Mouse (Mus musculus): ENCODE data around the gene Lgals7. TPM values are rescaled to one million over a fixed set of nuclear protein-coding genes. Genes with fewer than 3 reads are reported as not detected.

The Lgals7 gene
- polyA plus RNA-seq, 1 experiment: 0.48 TPM

GRCm38 (mm10) chr7:28829821-28830220 lies 33.8 kb upstream of the Lgals7 start:
- no peaks in the 10 kb centered on the region for H3K27me3 ChIP-seq (ENCODE audit: control insufficient read depth, insufficient read depth, low read length)
- 93% methylated on average over 8 of the region's 8 CpGs for WGBS
- no peak for DNase-seq (ENCODE audit: low read depth in 1 of 2, low spot score in 2 of 2)

GRCm38 (mm10) chr7:28830981-28831380 lies 32.7 kb upstream of the Lgals7 start:
- whole genome bisulfite sequencing: 92% methylated on average over 5 of the region's 5 CpGs
- DNase-seq (ENCODE audit: low read depth in 1 of 2, low spot score in 2 of 2): no peak
- Histone ChIP-seq H3K4me3 (ENCODE audit: extremely low read depth, insufficient read depth, insufficient read length) (no peak overlapping the region), H3K4me1 (ENCODE audit: control insufficient read depth, insufficient read depth, insufficient read length) (peaks cover 8% of the 10 kb centered on the region; the same call in 1 of the 2 replicates), H3K27me3 (ENCODE audit: control insufficient read depth, insufficient read depth, low read length) (no peaks in the 10 kb centered on the region), H3K27ac (ENCODE audit: insufficient read depth, low read length) (no peak overlapping the region), H3K36me3 (ENCODE audit: control insufficient read depth, insufficient read depth, low read length) (peaks cover 15% of the 10 kb centered on the region)
- TF ChIP-seq POLR2A (IDR thresholded peaks at IDR 0.05; ENCODE audit: low read depth, low read length) (no peak), CTCF (IDR thresholded peaks at IDR 0.05; ENCODE audit: extremely low read depth, insufficient read depth, insufficient read length, insufficient replicate concordance) (no peak)

More at GRCm38 (mm10) chr7:28829821-28830220, 33.8 kb upstream of the Lgals7 start:
- Histone ChIP-seq H3K27ac (ENCODE audit: insufficient read depth, low read length) (no peak overlapping the region), H3K36me3 (ENCODE audit: control insufficient read depth, insufficient read depth, low read length) (peaks cover 15% of the 10 kb centered on the region), H3K4me3 (ENCODE audit: extremely low read depth, insufficient read depth, insufficient read length) (no peak overlapping the region), H3K4me1 (ENCODE audit: control insufficient read depth, insufficient read depth, insufficient read length) (peaks cover 8% of the 10 kb centered on the region; the same call in 1 of the 2 replicates)
- no peak for TF ChIP-seq CTCF (IDR thresholded peaks at IDR 0.05; ENCODE audit: extremely low read depth, insufficient read depth, insufficient read length, insufficient replicate concordance)
- no peak for TF ChIP-seq POLR2A (IDR thresholded peaks at IDR 0.05; ENCODE audit: low read depth, low read length)

- TF ChIP-seq CTCF (IDR thresholded peaks at IDR 0.05; ENCODE audit: extremely low read depth, insufficient read depth, insufficient read length, insufficient replicate concordance) (no peak), POLR2A (IDR thresholded peaks at IDR 0.05; ENCODE audit: low read depth, low read length) (no peak)
- no peak overlapping the region for H3K4me3 ChIP-seq (ENCODE audit: extremely low read depth, insufficient read depth, insufficient read length)
- WGBS: 91% methylated on average over 17 of the region's 17 CpGs
- peak overlapping the region; percentile 26; the same call in 1 of the 2 replicates for H3K27ac ChIP-seq (ENCODE audit: insufficient read depth, low read length)
- H3K4me1 ChIP-seq (ENCODE audit: control insufficient read depth, insufficient read depth, insufficient read length): peaks cover 8% of the 10 kb centered on the region; the same call in 1 of the 2 replicates
- H3K27me3 ChIP-seq (ENCODE audit: control insufficient read depth, insufficient read depth, low read length): no peaks in the 10 kb centered on the region
- no peak for DNase-seq (ENCODE audit: low read depth in 1 of 2, low spot score in 2 of 2)
- H3K36me3 ChIP-seq (ENCODE audit: control insufficient read depth, insufficient read depth, low read length): peaks cover 15% of the 10 kb centered on the region
Measured at GRCm38 (mm10) chr7:28831411-28832125, 32.1 kb upstream of the Lgals7 start.

GRCm38 (mm10) chr7:28832137-28832536 lies 31.5 kb upstream of the Lgals7 start:
- H3K27ac ChIP-seq (ENCODE audit: insufficient read depth, low read length): peak overlapping the region; percentile 26
- peaks cover 15% of the 10 kb centered on the region for H3K36me3 ChIP-seq (ENCODE audit: control insufficient read depth, insufficient read depth, low read length)
- no peaks in the 10 kb centered on the region for H3K27me3 ChIP-seq (ENCODE audit: control insufficient read depth, insufficient read depth, low read length)
- no peak for DNase-seq (ENCODE audit: low read depth in 1 of 2, low spot score in 2 of 2)
- TF ChIP-seq POLR2A (IDR thresholded peaks at IDR 0.05; ENCODE audit: low read depth, low read length): no peak
- TF ChIP-seq CTCF (IDR thresholded peaks at IDR 0.05; ENCODE audit: extremely low read depth, insufficient read depth, insufficient read length, insufficient replicate concordance): no peak
- H3K4me3 ChIP-seq (ENCODE audit: extremely low read depth, insufficient read depth, insufficient read length): no peak overlapping the region
- 31% methylated on average over 6 of the region's 6 CpGs for WGBS
- H3K4me1 ChIP-seq (ENCODE audit: control insufficient read depth, insufficient read depth, insufficient read length): peaks cover 8% of the 10 kb centered on the region; the same call in 1 of the 2 replicates

- DNase-seq (ENCODE audit: low read depth in 1 of 2, low spot score in 2 of 2): no peak
- Histone ChIP-seq H3K27me3 (ENCODE audit: control insufficient read depth, insufficient read depth, low read length) (no peaks in the 10 kb centered on the region), H3K36me3 (ENCODE audit: control insufficient read depth, insufficient read depth, low read length) (peaks cover 15% of the 10 kb centered on the region), H3K4me3 (ENCODE audit: extremely low read depth, insufficient read depth, insufficient read length) (no peak within 1 kb of the TSS), H3K27ac (ENCODE audit: insufficient read depth, low read length) (no peak within 1 kb of the TSS), H3K4me1 (ENCODE audit: control insufficient read depth, insufficient read depth, insufficient read length) (peaks cover 8% of the 10 kb centered on the region; the same call in 1 of the 2 replicates)
- 83% methylated on average over 6 of the region's 6 CpGs for WGBS
- TF ChIP-seq CTCF (IDR thresholded peaks at IDR 0.05; ENCODE audit: extremely low read depth, insufficient read depth, insufficient read length, insufficient replicate concordance) (no peak), POLR2A (IDR thresholded peaks at IDR 0.05; ENCODE audit: low read depth, low read length) (no peak)
Measured at GRCm38 (mm10) chr7:28833723-28834347, 29.8 kb upstream of the Lgals7 start, which contains the start of gene Lgals4. Lgals4 (plus strand) TSS chr7:28833854.

- peaks cover 1% of the 10 kb centered on the region; the same call in 1 of the 2 replicates for H3K36me3 ChIP-seq (ENCODE audit: control insufficient read depth, insufficient read depth, low read length)
- 94% methylated on average over 5 of the region's 5 CpGs for WGBS
- H3K4me3 ChIP-seq (ENCODE audit: extremely low read depth, insufficient read depth, insufficient read length): no peak overlapping the region
- no peak overlapping the region for H3K27ac ChIP-seq (ENCODE audit: insufficient read depth, low read length)
- H3K27me3 ChIP-seq (ENCODE audit: control insufficient read depth, insufficient read depth, low read length): no peaks in the 10 kb centered on the region
- peaks cover 4% of the 10 kb centered on the region; the same call in 1 of the 2 replicates for H3K4me1 ChIP-seq (ENCODE audit: control insufficient read depth, insufficient read depth, insufficient read length)
- no peak for DNase-seq (ENCODE audit: low read depth in 1 of 2, low spot score in 2 of 2)
- TF ChIP-seq POLR2A (IDR thresholded peaks at IDR 0.05; ENCODE audit: low read depth, low read length) (no peak), CTCF (IDR thresholded peaks at IDR 0.05; ENCODE audit: extremely low read depth, insufficient read depth, insufficient read length, insufficient replicate concordance) (no peak)
Measured at GRCm38 (mm10) chr7:28836936-28837335, 26.7 kb upstream of the Lgals7 start.
